In the genomic region with DNA sequence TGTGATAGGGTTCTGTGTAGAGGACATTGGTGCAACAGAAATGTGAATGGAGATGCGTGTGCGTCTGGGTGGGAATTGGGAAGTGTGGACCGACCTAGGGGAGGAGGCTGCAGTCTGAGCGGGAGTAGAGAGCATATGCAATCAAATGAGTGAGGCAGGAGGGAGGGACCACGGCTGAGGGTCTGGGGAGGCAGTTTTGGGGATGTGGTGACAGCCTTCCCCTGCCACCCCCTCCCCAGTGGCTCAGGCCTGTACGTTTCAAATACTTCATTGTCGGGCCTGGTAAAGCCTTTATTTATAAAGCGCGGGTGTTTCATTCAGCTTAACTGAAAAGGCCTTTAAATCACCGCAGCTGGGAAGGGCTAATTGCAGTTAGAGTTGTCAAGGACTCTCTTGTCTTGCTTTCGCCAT, we compare ENCODE assay signal across 14 mouse cellular contexts. TPM values are rescaled to one million over a fixed set of nuclear protein-coding genes. Genes with fewer than 3 reads are reported as not detected.
DNase-seq lines count a peak whose midpoint lies in the region; ATAC-seq and TF ChIP-seq lines count a peak whose summit lies in the region.
"Had no signal": no experiment of that assay in that cellular context is flagged by ENCODE, and none has a peak within 500 bp of the region (broad histone marks: within the 10 kb centered on the region; RNA-seq: fewer than 3 reads in every experiment).

No protein-coding gene starts in this region.

- no peak for TF ChIP-seq CTCF in midbrain, postnatal 0 days (IDR thresholded peaks at IDR 0.05)

- peak; percentile 68 for DNase-seq in ZHBTc4 (ENCODE audit: low read depth, low spot score)
- peak; percentile 87 for DNase-seq in forebrain, embryonic 11.5 days (ENCODE audit: low spot score)
- peak; percentile 58 for DNase-seq in midbrain, postnatal 0 days (ENCODE audit: low spot score)
- no peak for DNase-seq in spleen, postnatal 4 days (ENCODE audit: low spot score in 2 of 2)
- no peak for DNase-seq in left cerebral cortex, adult 8-10 months (ENCODE audit: low spot score in 2 of 2)
- no peak for DNase-seq in layer of hippocampus, adult 18-20 months (ENCODE audit: low spot score in 2 of 2)
- DNase-seq: gastrocnemius, adult 2 months; kidney, adult 8-10 months had no signal

- 3% methylated on average over 11 of the region's 11 CpGs for WGBS in forebrain, embryonic 11.5 days
- 6% methylated on average over 11 of the region's 11 CpGs for WGBS in hindbrain, embryonic 16.5 days
- WGBS in midbrain, postnatal 0 days: 15% methylated on average over 11 of the region's 11 CpGs

- no peaks in the 10 kb centered on the region for H3K36me3 ChIP-seq in forebrain, embryonic 11.5 days (ENCODE audit: control insufficient read depth, insufficient read depth, low read length)
- H3K36me3 ChIP-seq in hindbrain, embryonic 16.5 days (ENCODE audit: control insufficient read depth, insufficient read depth, low read length): no peaks in the 10 kb centered on the region
- H3K36me3 ChIP-seq in midbrain, postnatal 0 days (ENCODE audit: insufficient read depth, low read length): no peaks in the 10 kb centered on the region
- H3K36me3 ChIP-seq: heart, embryonic 15.5 days; liver, embryonic 15.5 days had no signal

- peak; percentile 90 for ATAC-seq in forebrain, embryonic 11.5 days (replicated peaks; ENCODE audit: low FRiP score)
- peak; percentile 53 for ATAC-seq in hindbrain, embryonic 16.5 days
- 0 out of 2 replicates have a peak, but pooled peaks have one; percentile 44 for ATAC-seq in midbrain, postnatal 0 days (ENCODE audit: low FRiP score)
- no peak for ATAC-seq in megakaryocyte, adult 5-6 weeks (ENCODE audit: poor library complexity, severe bottlenecking)
- ATAC-seq: CD4-positive, CD25-positive, alpha-beta regulatory T cell, adult 4 months had no signal

- H3K4me1 ChIP-seq in forebrain, embryonic 11.5 days (replicated peaks; ENCODE audit: control insufficient read depth, insufficient read depth, low read length): peaks cover 29% of the 10 kb centered on the region
- H3K4me1 ChIP-seq in hindbrain, embryonic 16.5 days (ENCODE audit: control insufficient read depth, insufficient read depth, low read depth, low read length): peaks cover 20% of the 10 kb centered on the region
- no peaks in the 10 kb centered on the region; the same call in 1 of the 2 replicates for H3K4me1 ChIP-seq in midbrain, postnatal 0 days (ENCODE audit: insufficient read depth, low read length)
- H3K4me1 ChIP-seq: heart, embryonic 15.5 days; liver, embryonic 15.5 days had no signal

- peaks cover 4% of the 10 kb centered on the region for H3K27me3 ChIP-seq in forebrain, embryonic 11.5 days (ENCODE audit: control insufficient read depth, insufficient read depth, low read length)
- H3K27me3 ChIP-seq in hindbrain, embryonic 16.5 days (replicated peaks; ENCODE audit: control insufficient read depth, insufficient read depth, low read length): peaks cover 3% of the 10 kb centered on the region; the same call in 1 of the 2 replicates
- no peaks in the 10 kb centered on the region for H3K27me3 ChIP-seq in midbrain, postnatal 0 days (ENCODE audit: insufficient read depth, low read length)

- peak overlapping the region; percentile 18; the same call in 1 of the 2 replicates for H3K4me2 ChIP-seq in forebrain, embryonic 11.5 days (ENCODE audit: low read depth, low read length, severe bottlenecking)
- H3K4me2 ChIP-seq in hindbrain, embryonic 16.5 days (ENCODE audit: low read length): no peak overlapping the region
- H3K4me2 ChIP-seq in midbrain, postnatal 0 days (ENCODE audit: low read depth, low read length, poor library complexity, severe bottlenecking): no peak overlapping the region
- H3K4me2 ChIP-seq: heart, embryonic 15.5 days; liver, embryonic 15.5 days had no signal

- H3K9ac ChIP-seq in forebrain, embryonic 11.5 days (ENCODE audit: low read length): peak overlapping the region; percentile 7; the same call in 1 of the 2 replicates
- no peak overlapping the region for H3K9ac ChIP-seq in hindbrain, embryonic 16.5 days (ENCODE audit: low read depth, low read length)
- H3K9ac ChIP-seq in midbrain, postnatal 0 days (replicated peaks; ENCODE audit: low read length, poor library complexity, severe bottlenecking): no peak overlapping the region
- H3K9ac ChIP-seq: heart, embryonic 15.5 days; liver, embryonic 15.5 days had no signal

- no peak overlapping the region for H3K4me3 ChIP-seq in forebrain, embryonic 11.5 days (ENCODE audit: low read depth, low read length)
- H3K4me3 ChIP-seq in hindbrain, embryonic 16.5 days (ENCODE audit: low read length): no peak overlapping the region
- no peak overlapping the region for H3K4me3 ChIP-seq in midbrain, postnatal 0 days (ENCODE audit: low read depth, low read length)
- H3K4me3 ChIP-seq: gastrocnemius, adult 2 months; heart, embryonic 15.5 days; liver, embryonic 15.5 days had no signal

- peak overlapping the region; percentile 80 for H3K27ac ChIP-seq in forebrain, embryonic 11.5 days (ENCODE audit: low read depth, low read length)
- no peak overlapping the region for H3K27ac ChIP-seq in hindbrain, embryonic 16.5 days (ENCODE audit: low read depth, low read length)
- no peak overlapping the region for H3K27ac ChIP-seq in midbrain, postnatal 0 days (ENCODE audit: low read depth, low read length)
- H3K27ac ChIP-seq: gastrocnemius, adult 2 months; heart, embryonic 15.5 days; liver, embryonic 15.5 days had no signal

- H3K9me3 ChIP-seq in forebrain, embryonic 11.5 days (ENCODE audit: control insufficient read depth, low read length): no peaks in the 10 kb centered on the region
- H3K9me3 ChIP-seq in hindbrain, embryonic 16.5 days (ENCODE audit: control insufficient read depth, low read length): no peaks in the 10 kb centered on the region
- H3K9me3 ChIP-seq in midbrain, postnatal 0 days (ENCODE audit: low read length): no peaks in the 10 kb centered on the region
- H3K9me3 ChIP-seq: heart, embryonic 15.5 days; liver, embryonic 15.5 days had no signal

RNA-seq across cellular contexts. Expression of a gene that starts 44.5 kb away (rescaled TPM):
- polyA plus RNA-seq in forebrain, embryonic 11.5 days (2014; fragmentation: Nextera tagmentation; extraction: Ambion mirVana): 2.0 and 2.7 TPM in 2 replicates
- 5.2 and 5.5 TPM in 2 replicates for polyA plus RNA-seq in hindbrain, embryonic 16.5 days (2015; fragmentation: Nextera tagmentation; extraction: Ambion mirVana)
- total RNA-seq in midbrain, postnatal 0 days (2014; rRNA removed): 22.7 and 24.6 TPM in 2 replicates
- 2.5 and 3.3 TPM in 2 replicates for polyA plus RNA-seq in midbrain, postnatal 0 days (2015; fragmentation: Nextera tagmentation; extraction: Ambion mirVana)
- total RNA-seq in megakaryocyte, adult 5-6 weeks (2015): not detected in 2 replicates
- total RNA-seq in megakaryocyte, adult 5-6 weeks (2017): not detected in 2 replicates
- total RNA-seq in left cerebral cortex, adult 8-10 months (2022): 10 to 100 TPM; 48.8 to 58.3 (median 53.5) TPM
- total RNA-seq in layer of hippocampus, adult 18-20 months (2021): 10 to 100 TPM; 23.4 to 29.3 TPM
- total RNA-seq: megakaryocyte-erythroid progenitor cell, adult 5-6 weeks had no signal
- polyA plus RNA-seq: CD4-positive, CD25-positive, alpha-beta regulatory T cell, adult 4 months; liver, embryonic 15.5 days had no signal

Comparison
In these comparisons a context has a peak if more than half of its experiments do, and no peak if none do; other contexts are left out.
1. DNase-seq: peak in ZHBTc4 (single experiment), forebrain, embryonic 11.5 days (single experiment) and midbrain, postnatal 0 days (single experiment); none in spleen, postnatal 4 days (0 of 2), left cerebral cortex, adult 8-10 months (0 of 2) and layer of hippocampus, adult 18-20 months (0 of 2).
2. RNA of a gene that starts 44.5 kb away (total RNA-seq): 48.8 to 58.3 TPM in left cerebral cortex, adult 8-10 months, 23.4 to 29.3 TPM in layer of hippocampus, adult 18-20 months and 22.7 to 24.6 TPM in midbrain, postnatal 0 days; not detected in megakaryocyte, adult 5-6 weeks; every median in the first group is over 10 times any median in the second.